Mouse (Mus musculus): ENCODE results near the gene Pclo. TPM values are rescaled to one million over a fixed set of nuclear protein-coding genes. Genes with fewer than 3 reads are reported as not detected.
"Not testable (repeated sequence)": the region's sequence is repeated elsewhere in the genome, so short reads cannot be mapped to it uniquely, and the experiment has no call there.

Pclo gene
- polyA plus RNA-seq, 1 experiment = 0.02 TPM

DNA sequence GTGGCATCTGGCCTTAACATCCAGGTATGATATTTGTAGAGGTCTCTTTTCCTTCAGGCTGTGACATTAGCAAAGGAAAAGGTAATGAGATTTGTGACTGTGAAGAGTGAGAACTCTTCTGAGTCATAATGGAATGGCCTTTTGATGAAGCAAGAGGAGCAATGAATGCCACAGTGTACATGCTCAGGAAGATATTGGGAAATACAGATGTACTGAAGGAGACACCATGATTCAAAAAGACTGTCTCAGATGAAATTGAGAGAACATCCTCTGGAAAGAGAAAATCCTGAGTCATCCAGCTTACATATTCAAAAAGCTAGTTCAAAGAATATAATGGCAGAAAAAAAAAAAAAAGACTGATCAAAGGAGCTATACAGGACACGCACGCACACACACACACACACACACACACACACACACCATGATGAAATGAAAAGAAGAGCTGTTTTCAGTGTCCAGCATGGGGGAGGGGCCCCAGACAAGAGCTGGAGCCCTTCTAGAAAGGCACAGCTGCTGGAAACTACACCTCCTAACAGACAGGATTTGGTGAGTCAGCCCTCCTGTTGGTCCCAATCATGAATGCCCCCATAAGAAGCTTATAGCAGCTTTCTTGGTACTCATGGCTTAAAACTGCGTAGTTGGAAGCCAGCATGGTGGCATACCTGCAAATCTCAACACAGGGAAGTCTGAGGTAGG is 318.6 kb downstream of the Pclo start:
- no peaks in the 10 kb centered on the region for H3K27me3 ChIP-seq (ENCODE audit: control insufficient read depth, insufficient read depth, low read length)

DNA sequence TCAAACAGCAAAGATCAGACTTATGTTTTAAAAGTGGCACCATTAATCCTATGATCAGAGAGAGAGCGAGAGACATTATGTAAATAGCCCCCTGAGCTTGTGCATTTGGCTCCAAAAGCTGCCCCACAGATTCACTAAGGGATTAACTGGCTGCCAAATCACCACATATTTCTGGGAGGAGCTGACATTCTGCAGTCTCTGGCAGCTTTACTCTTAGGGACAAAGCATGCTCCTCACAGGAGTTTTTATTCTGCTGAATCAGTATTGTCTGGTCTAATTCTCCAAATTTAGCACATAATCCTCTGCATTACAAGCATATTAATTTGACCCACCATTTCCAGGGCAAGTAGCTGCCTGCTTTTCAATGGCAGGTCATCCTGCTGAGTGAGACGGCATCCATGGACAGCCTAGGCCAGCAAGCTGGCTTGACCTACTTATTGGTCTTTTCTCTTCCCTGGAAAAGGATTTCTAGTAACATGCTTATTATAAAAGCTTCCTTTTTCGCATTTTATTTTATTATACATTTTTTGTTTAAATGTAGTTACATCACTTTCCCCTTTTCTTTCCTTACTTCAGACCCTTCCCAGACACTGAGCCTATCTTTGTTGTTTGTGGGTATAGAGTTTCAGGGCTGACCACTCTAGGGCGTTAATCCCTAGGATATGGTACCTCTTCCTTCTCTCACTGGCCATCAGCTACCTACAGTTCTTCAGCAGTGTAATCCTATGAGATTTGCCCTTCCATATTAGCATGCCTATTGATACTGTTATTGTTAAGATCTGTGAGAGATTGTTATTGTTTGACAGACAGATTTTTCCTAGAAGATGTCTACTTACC is 319.7 kb downstream of the Pclo start:
- WGBS = 69% methylated on average over 4 of the region's 4 CpGs
- no peak for TF ChIP-seq POLR2A (IDR thresholded peaks at IDR 0.05; ENCODE audit: low read depth, low read length)
- no peak for TF ChIP-seq CTCF (IDR thresholded peaks at IDR 0.05; ENCODE audit: extremely low read depth, insufficient read depth, insufficient read length, insufficient replicate concordance)
- Histone ChIP-seq H3K4me1 (ENCODE audit: control insufficient read depth, insufficient read depth, insufficient read length) (no peaks in the 10 kb centered on the region), H3K4me3 (ENCODE audit: extremely low read depth, insufficient read depth, insufficient read length) (no peak overlapping the region), H3K27me3 (ENCODE audit: control insufficient read depth, insufficient read depth, low read length) (no peaks in the 10 kb centered on the region), H3K27ac (ENCODE audit: insufficient read depth, low read length) (no peak overlapping the region), H3K36me3 (ENCODE audit: control insufficient read depth, insufficient read depth, low read length) (no peaks in the 10 kb centered on the region)
- no peak for DNase-seq (ENCODE audit: low read depth in 1 of 2, low spot score in 2 of 2)

More for the DNA sequence above, 318.6 kb downstream of the Pclo start:
- DNase-seq (ENCODE audit: low read depth in 1 of 2, low spot score in 2 of 2) = no peak
- no peak for TF ChIP-seq CTCF (IDR thresholded peaks at IDR 0.05; ENCODE audit: extremely low read depth, insufficient read depth, insufficient read length, insufficient replicate concordance)
- TF ChIP-seq POLR2A (IDR thresholded peaks at IDR 0.05; ENCODE audit: low read depth, low read length) = no peak
- Histone ChIP-seq H3K36me3 (ENCODE audit: control insufficient read depth, insufficient read depth, low read length) (no peaks in the 10 kb centered on the region), H3K4me1 (ENCODE audit: control insufficient read depth, insufficient read depth, insufficient read length) (no peaks in the 10 kb centered on the region), H3K27ac (ENCODE audit: insufficient read depth, low read length) (no peak overlapping the region), H3K4me3 (ENCODE audit: extremely low read depth, insufficient read depth, insufficient read length) (no peak overlapping the region)
- WGBS = 77% methylated on average over 3 of the region's 3 CpGs

DNA sequence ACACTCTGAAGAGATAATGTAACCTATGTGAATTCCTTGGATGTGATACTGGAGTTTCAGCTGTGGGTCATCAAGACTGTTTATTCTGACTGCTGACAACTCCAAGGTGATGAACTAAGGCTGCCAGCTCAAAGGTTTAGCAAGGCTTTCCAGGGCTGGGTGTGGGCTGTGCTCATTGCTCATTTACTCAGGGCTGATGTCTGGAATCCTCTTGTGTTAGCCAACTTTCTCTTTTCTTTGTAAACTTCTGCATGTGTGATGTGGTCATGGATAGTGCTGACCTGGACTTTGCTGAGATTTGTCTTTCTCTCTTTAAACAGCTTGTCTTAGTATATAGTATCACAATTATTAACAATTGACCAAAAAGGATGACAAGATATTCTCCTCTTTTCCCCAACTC is 338.9 kb downstream of the Pclo start:
- TF ChIP-seq CTCF (IDR thresholded peaks at IDR 0.05; ENCODE audit: extremely low read depth, insufficient read depth, insufficient read length, insufficient replicate concordance) (no peak), POLR2A (IDR thresholded peaks at IDR 0.05; ENCODE audit: low read depth, low read length) (no peak)

DNA sequence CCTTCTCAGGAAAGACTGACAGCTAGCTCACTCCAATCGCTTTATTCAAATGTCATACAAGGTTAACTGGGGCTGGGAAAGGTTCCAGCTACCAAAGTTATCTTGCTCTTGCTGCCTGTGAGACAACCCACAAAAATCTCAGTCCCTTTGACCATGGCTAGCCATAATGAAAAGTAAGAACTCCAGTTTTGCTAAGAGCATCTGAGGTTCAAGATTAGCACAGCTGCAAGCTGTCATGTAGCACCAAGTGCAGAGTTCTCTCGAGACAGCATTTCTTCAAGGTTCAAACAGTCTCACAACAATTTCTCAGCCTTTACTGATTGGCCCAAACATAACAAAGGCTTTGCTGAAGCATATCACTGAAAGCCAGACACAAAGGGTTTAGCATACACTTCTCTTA is 370.6 kb downstream of the Pclo start:
- 73% methylated on average over 2 of the region's 2 CpGs for WGBS
- H3K27me3 ChIP-seq (ENCODE audit: control insufficient read depth, insufficient read depth, low read length); H3K27ac ChIP-seq (ENCODE audit: insufficient read depth, low read length): not testable (repeated sequence)

More for the DNA sequence above, 338.9 kb downstream of the Pclo start:
- no peaks in the 10 kb centered on the region for H3K4me1 ChIP-seq (ENCODE audit: control insufficient read depth, insufficient read depth, insufficient read length)
- H3K36me3 ChIP-seq (ENCODE audit: control insufficient read depth, insufficient read depth, low read length) = no peaks in the 10 kb centered on the region
- H3K4me3 ChIP-seq (ENCODE audit: extremely low read depth, insufficient read depth, insufficient read length) = no peak overlapping the region
- no peak for DNase-seq (ENCODE audit: low read depth in 1 of 2, low spot score in 2 of 2)
- no peaks in the 10 kb centered on the region for H3K27me3 ChIP-seq (ENCODE audit: control insufficient read depth, insufficient read depth, low read length)
- H3K27ac ChIP-seq (ENCODE audit: insufficient read depth, low read length) = no peak overlapping the region

DNA sequence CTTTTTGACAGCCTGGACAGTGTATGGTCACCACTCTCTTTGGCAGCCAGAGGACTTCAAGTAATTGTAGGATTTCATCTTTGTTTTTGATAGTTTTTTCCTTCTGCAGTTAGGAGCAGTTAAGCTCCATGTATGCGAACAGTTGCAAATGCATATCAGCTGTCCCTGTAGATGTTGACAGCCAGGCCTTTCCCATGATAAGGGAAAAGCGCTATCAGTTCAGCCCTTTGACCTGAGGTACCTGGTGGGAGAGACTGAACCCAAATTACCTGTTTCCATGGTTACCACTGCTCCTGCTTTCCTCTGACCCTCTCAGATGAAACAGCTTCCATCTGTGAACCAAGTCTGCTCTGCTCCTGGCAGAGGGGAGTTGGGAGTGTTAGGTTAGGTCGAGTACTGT is 377.5 kb downstream of the Pclo start:
- no peak overlapping the region for H3K4me3 ChIP-seq (ENCODE audit: extremely low read depth, insufficient read depth, insufficient read length)
- H3K36me3 ChIP-seq (ENCODE audit: control insufficient read depth, insufficient read depth, low read length) = no peaks in the 10 kb centered on the region
- no peak for DNase-seq (ENCODE audit: low read depth in 1 of 2, low spot score in 2 of 2)
- no peak overlapping the region for H3K27ac ChIP-seq (ENCODE audit: insufficient read depth, low read length)
- H3K4me1 ChIP-seq (ENCODE audit: control insufficient read depth, insufficient read depth, insufficient read length) = no peaks in the 10 kb centered on the region
- 66% methylated on average over 3 of the region's 3 CpGs for WGBS
- TF ChIP-seq CTCF (IDR thresholded peaks at IDR 0.05; ENCODE audit: extremely low read depth, insufficient read depth, insufficient read length, insufficient replicate concordance) (no peak), POLR2A (IDR thresholded peaks at IDR 0.05; ENCODE audit: low read depth, low read length) (no peak)
- H3K27me3 ChIP-seq (ENCODE audit: control insufficient read depth, insufficient read depth, low read length) = no peaks in the 10 kb centered on the region

More for the DNA sequence above, 370.6 kb downstream of the Pclo start:
- not testable (repeated sequence) for H3K4me1 ChIP-seq (ENCODE audit: control insufficient read depth, insufficient read depth, insufficient read length); H3K4me3 ChIP-seq (ENCODE audit: extremely low read depth, insufficient read depth, insufficient read length); H3K36me3 ChIP-seq (ENCODE audit: control insufficient read depth, insufficient read depth, low read length); DNase-seq (ENCODE audit: low read depth in 1 of 2, low spot score in 2 of 2)

DNA sequence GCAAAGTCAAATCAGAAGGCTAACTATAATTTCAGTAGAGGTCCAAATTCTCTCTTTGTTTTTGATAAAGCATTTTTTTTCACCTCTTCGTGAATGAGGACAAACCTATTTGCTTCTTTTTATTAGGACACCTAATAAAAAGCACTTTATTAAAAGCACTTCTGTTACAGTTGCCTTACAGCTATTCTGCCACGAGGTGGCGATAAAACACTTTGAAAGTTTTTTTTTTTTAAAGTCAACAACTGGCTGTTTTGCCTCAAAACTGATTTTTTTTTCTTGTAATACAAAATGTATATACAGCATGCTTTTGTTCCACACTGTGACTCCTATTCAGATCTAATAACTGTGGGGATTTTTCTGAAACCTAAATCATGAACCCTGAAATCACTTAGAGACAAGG is 388.8 kb downstream of the Pclo start:
- not testable (repeated sequence) for H3K36me3 ChIP-seq (ENCODE audit: control insufficient read depth, insufficient read depth, low read length); H3K27ac ChIP-seq (ENCODE audit: insufficient read depth, low read length); H3K4me1 ChIP-seq (ENCODE audit: control insufficient read depth, insufficient read depth, insufficient read length); DNase-seq (ENCODE audit: low read depth in 1 of 2, low spot score in 2 of 2); H3K27me3 ChIP-seq (ENCODE audit: control insufficient read depth, insufficient read depth, low read length); H3K4me3 ChIP-seq (ENCODE audit: extremely low read depth, insufficient read depth, insufficient read length)
- WGBS = 20% methylated on average over 3 of the region's 3 CpGs

Data from spleen, adult 2 months (tissue).